Mouse (Mus musculus): ENCODE measurements around the gene Dcst2.

Gene Dcst2

DNA sequence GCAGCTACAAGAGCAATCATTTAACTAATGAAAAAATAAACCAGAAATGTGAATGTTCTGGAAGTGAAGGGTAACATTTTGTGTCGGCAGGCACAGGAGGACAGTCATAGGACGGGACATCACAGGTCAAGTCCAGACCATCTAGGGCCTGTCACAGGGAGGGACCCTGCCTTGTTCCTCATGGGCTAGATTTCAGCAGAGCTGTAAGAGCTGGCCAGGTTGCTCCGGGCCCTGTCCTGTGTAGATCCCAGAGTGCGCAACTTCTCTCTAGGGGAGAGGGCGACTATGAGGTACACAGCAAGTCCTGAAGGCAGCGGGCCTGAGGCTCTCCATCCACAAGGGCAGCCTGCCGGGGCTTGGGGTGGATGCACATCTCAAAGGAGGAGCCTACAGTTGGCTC, at the start of gene Dcst2:
Dcst2 (plus strand) TSS at position 301 of the 400 bp plus-strand sequence.
- no peak for DNase-seq

DNA sequence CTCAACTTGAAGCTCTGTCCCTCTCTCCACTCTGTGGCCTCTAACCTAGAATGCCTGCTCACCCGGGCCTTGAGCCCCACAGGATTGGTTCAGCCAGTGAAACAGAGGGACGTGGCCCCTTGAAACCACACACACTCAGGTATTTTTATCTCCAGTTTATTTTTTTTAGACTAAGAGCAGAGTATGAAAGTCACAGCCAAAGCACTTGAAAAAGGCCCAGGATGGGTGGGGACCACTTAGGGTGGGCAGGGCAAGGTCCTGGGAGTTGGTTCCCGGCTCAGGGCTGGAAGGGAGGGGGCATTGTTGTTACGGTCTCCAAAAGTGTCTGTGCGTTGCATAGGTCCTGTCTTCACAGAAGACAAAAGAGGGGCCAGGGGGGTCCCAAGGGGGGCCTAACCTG, 47.4 kb upstream of the Dcst2 start:
- no peak for DNase-seq

DNA sequence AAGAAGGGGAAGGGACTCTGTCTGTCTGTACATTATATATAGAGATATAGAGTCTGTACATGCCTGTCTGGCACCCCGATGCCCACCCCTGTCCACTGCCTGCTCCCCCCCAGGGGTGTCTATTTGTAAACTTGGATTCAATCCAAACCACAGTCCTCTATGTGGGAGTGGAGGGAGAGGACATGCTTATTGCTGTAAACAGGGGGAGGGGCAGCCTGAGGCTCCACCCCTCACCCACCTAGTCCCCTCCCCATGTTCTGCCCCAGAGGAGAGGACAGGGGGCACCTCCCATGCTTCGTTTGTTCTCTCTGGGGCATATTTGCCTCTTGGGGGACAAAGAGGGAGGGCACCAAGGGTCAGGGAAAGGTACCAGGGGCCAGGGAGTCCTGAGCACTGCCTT, 47.0 kb upstream of the Dcst2 start:
- no peak for DNase-seq

DNA sequence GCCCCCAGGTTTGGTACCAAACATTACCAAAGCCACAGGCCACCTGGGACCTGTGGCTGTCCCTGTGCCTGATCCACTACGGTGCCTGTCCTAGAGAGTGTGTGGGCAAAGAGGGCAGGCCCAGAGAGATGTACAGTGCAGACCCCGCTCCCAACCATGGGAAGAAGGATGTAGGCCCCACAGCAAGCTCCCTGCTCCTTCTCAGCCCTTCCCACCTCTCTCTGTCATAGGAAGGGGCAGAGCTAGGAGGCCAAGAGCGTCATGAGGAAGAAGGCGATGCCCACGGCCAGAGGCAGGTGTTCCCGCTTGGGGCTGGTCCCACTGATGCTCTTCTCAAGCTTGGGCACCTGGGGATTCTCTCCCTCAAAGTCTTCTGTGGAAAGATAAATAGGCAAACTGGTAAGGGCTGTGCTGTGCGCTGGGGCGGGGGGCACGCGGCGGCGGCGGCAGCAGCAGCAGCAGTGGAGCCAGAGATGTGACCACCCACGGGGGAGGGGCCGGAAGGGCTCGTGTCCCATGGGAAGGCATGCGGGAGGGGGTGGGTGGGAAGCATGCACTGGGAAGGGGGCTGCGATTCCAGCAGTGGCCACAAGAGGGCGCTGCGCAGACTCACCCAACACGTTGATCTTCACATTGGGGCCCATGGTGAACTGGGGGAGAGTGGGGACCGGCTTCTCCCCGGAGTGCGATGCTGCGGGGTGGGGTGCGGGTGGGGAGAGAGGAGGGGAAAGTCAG, 46.4 kb upstream of the Dcst2 start:
- DNase-seq, result peak; percentile 75

DNA sequence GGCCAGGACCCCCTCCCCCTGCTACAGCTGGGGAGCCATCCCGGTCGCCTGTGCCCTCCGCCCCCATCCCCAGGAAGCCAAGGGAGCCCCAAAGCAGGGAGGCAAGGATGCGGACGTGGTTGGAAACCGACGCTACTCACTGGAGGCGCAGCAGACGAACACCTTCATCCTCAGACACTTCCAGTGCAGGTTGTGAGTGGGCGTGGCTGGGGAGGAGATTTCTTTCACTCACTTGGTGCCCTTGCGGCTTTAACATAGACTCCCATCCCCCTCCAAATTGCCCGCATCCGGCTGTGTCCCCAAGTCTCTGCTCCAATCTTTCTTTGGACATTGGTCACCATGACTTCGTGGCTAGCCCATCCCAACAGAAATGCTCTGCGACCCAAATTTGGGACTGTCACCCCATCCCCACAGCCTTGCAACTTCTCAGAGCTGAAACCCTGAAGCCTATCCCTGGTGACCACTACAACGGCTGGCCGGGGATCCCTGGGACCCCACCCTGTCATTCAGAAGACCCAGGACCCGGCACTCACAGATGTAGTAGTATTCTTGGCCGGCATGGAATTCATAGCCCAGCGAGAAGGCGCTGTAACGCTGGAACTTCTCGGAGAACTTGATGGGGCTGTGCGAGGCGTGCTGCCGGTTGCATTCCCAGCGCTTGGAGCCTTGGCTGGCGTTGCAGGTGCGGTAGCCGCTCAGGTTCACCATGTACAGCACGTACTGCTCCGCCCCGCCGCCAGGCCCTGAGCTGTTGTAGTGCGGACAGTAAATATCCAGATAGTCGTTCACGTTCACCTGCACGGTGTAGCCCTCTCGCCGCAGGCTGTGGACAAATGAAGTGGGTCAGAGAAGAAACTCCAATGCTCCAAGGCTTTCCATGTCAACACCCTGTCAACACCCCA, 45.6 kb upstream of the Dcst2 start:
- no peak for DNase-seq

DNA sequence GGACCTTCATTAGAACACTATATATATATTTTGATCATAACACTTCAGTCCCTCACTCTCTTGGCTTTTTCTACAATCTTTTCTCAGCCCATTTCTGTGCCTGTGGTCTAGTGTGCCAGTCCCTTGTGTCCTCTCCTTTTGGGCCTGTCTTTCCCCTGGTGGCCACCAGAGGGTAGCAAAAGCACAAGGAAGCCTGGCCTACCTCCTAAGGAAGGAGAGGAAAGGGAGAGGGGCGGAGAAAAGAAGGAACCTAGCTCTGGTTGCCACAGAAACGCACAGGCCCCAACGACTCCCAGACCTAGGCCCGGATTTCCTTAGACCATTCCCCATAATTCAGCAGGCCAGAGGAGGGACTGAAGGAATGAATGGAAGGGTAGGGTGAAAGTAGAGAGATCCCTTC, 44.9 kb upstream of the Dcst2 start:
- DNase-seq, result peak; percentile 86

DNA sequence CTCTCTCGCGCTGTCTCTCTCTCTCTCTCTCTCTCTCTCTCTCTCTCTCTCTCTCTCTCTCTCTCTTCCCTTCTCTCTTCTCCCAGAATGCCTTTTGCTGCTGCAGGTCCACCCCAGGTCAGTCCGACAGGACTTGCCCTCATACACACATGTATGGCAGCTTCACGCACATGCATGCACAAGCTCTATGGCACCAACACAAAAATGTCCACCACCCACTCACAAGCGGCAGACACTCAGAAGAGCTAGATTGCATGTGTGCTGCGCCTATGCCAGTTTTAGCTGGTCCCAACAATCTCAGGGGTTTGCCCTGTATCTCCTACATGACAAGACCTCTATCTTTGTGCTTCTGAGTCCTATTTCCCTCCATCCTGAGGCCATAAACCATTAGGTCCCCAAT, 44.5 kb upstream of the Dcst2 start:
- DNase-seq, result no peak

DNA sequence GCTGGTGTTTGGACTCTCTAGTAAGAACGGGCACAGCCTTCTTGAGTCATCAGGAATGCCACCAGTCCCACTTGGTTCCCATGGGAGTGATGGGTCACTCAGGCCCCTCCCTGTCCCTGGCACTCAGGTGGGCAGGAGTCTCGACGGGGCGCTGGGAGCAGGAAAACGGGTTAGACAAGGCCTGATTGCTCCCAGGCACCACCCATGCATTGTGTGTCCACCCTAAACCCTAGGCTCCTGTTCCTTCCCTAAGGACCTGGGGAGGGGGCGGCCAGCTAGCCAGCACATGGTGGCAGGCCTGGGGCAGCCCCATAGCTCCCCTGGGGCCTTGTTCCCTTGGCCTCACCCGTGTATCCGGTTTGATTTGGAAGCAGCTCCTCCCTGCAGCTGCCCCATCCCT, 43.5 kb upstream of the Dcst2 start:
- DNase-seq, result no peak

DNA sequence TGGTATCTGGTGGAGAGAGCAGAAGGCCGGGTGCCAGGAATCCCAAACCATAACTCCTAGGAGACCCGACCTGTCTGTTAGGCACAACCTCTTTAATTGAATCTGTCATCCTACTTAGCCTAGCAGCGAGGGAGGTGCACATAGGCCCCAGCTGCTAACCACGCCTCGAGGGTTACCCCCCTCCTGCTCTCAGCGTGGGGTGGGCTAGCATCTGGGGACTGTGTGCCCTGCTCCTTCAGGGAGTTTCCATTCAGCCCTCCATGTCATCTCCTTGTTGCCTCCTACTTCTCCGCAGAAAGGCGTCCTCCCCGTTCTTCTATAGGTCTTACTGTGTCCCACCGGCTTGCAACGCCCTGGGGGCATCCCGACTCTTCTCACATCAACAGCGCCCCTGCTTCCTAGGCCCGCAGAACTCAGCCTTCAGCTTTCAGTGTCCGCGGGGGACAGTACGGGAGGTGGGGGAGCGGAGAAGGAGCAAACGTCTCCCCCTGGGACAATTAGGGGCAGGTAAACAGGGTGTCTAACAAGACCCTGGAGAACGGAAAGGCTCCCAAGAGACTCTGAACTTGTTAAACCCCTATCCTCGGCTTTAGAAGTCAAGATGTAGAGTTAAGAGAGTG, 42.7 kb upstream of the Dcst2 start:
- no peak for DNase-seq

DNA sequence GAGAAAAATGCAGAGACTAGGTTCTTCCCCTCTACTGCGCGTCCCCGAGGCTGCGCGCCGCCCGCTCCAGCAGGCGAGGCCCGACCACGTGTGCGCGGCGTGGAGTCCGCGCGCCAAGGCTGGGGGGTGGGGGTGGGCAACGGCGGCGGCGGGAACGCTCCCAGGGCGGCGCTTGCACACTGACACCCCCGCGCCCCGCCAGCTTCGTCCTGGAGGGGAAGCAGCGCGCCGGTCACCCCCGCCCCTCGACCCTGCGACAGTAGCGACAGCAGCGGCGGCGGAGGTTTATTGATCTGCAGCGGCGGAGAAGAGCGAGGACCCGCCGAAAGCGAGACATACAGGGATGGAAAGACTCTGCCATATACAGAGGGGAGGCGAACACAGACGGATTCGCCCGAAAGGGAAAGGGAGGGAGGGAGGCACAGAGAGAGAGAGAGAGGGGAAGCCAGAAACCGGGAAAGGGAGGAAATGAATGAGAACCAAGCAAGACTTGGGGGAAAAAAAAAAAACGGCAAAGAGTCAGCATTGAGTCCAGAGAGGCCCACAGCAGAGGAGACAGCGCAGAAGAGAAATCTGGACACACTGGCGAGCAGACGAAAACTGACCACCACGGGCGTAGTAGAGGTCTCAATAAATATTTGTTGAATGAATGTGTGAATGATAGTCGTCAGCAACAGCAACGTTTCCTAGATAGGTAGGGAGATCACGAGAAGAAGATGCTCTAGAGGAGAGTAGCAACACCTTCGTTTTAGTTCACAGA, 42.0 kb upstream of the Dcst2 start:
- no peak for DNase-seq

DNA sequence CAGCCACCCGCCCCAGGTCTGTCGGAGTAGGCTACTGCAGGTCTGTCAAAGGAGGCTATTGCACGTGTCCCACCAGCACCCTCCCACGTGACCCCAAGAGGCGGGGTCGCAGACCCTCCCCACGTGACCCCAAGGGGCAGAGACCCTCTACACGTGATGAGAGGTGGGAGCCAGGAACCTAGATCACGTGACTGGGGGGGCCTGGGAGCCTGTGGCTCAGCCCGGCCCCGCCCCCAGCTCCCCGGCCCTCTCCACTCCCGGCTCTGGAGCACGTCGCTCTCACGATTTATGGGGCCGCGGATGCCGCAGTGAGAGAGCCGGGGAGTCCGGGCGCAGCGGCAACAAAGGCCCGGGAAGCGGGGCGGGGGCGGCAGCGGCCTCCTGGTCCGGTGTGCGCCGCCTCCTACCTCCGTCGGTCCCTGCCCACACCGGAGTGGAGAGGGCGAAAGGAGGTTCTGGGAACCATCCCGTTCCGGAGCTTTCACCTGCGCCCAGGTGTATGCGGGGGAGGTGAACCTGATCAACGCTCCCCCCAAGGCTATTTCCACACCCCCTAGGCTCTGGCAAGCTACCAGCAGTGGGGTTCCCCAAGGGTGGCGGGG, 41.1 kb upstream of the Dcst2 start:
- peak; percentile 59 for DNase-seq

DNA sequence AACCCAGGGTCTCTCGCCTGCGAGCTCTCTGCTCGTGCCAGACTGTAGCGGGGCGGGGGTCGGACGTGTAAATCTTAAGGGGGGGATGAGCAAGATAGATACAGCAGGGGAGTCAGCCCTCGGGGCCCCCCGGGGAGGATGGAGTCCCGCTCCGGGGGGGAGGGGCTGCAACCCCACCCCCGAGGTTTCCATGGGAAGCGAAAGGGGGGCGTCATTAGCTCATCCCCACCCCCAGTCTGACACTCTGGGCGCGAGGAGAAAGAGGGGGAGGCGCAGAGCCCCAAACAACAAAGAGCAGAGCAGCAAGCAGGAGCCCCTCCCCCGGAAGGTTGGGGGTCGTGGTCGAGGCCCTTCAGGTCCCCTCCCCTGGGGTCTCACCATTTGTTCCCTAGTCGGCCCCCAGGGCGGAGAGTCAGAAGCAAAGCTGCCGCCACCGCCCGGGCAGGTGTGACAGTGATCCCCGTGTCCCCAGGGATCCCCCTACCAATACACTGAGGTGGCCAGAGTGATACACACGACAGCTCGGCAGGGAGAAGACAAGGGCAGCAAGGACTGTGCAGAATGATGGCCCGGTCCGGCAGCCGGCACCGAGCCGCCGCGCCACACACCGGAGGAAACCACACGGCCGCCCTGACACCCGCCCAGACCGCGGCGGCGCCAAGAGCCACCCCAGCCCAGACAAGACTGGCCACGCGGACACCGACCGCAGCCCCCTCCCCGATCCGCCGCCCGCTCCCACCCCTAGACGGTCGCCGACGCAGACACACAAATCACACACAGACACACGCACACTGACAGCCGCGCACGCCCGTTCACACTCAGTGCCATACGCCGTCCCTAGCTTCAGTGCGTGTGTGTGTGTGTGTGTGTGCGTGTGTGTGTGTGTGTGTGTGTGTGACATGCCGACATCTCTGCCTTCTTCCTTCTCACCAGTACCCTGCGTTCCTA, 40.3 kb upstream of the Dcst2 start:
- DNase-seq, result no peak

DNA sequence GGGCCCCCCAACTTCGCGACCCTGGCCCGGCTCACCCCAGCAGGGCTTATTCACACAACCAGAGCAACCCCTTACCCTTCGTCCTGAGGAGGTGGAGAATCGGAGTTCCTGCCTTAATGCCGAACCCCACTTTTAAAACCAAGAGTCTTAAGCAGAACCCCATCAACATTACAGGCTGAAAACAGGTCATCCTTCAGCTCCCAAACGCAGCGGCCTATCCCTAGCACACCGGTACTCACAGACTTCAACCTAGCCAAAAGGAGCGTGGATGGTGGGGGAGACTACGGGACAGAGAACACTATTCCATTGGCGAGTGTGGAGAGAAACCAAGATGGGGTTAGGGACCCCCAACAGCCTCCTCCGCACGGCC, 39.7 kb upstream of the Dcst2 start:
- DNase-seq, result no peak

DNA sequence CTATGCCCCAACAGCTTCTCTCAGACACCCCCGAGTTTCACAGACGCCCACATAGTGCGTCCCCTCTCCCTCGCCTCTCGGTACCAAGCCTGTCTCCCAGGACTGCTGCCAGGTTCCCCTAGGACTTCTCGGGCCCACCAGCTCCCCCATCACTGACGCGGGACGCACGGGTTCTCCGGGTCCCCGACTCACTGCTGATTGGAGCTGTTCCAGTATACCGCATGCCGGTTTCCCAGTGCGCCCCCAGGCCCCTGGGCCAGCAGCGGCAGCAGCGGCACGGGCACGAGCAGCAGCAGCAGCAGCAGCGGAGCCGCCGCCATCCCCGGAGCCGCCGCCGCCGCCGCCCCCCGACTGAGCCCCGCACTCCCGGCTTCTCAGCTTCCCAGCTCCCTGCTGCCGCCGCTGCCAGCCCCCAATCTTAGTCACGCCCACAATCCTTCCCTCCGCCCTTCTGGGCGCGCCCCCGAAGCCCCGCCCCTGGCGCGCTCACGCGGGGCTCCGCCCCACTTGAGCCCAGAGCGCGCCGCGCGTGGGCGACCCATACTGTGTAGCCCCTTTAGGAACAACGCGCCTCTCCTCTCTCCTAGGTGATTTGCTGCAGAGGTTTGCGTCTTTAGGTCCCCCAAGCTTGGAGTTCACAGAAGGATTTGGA, 39.1 kb upstream of the Dcst2 start, which contains the start of gene Efna3:
Efna3 (minus strand) TSS at position 452 of the 652 bp plus-strand sequence.
- DNase-seq, result peak; percentile 90

DNA sequence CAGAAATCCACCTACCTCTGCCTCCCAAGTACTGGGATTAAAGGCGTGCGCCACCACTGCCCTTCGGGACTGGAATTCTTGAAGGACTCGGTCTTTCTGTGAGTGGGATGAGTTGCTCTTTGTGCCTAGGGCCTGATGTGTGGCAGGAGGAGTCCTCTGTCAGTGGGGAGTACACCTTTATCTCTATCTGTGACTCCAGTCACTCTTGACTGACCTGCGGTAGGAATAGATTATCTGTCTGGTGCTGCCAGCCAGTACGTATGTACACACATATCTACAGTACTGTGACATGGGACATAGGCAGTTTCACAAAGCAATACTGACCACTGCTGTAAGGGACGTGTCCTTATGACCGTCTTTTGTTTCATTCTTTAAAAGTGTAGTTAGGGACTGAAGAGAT, 35.9 kb upstream of the Dcst2 start:
- DNase-seq, result no peak

DNA sequence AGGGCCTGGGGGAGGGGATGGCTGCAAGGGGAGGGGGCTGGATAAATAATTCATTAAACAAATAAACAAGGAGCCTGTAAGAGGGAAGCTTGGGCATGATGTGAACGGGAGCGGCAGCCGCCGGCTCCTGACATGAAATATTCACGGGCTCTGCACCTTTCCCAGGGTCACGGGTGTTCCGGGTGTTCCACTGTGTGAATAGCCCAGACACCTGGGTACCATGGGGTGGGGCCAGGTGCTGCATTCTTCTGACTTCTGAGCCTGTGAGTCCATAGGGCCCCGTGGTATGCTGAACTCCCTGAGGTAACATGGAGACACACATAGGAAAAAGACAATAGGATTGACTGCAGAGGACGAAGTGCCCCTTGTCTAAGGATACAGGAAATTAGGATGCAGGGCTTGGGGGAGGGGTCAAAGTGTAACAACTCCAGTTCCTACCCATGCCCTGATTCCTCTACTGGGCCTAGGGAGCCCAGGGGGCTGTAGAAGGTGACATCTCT, 34.4 kb upstream of the Dcst2 start:
- DNase-seq, result no peak

DNA sequence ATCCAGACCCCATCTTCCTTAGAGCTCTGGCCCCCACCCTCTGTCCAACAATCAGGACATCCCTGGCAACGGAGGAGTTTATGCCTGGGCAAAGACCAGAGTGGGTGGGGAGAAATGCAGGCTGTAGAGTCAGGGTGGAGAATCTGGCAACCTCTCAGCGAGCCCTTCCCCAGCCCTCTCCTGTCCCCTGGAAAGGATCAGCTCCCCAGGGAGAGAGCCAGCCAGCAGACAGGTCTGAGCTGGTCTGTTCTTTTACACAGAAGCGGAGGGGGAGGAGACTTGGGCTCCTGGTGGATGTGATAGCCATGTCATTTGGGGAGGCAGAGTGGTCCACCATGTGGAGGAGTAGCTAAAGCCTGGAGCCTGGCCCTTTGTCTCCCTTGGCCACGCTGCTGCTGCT, 33.2 kb upstream of the Dcst2 start:
- DNase-seq, result no peak

DNA sequence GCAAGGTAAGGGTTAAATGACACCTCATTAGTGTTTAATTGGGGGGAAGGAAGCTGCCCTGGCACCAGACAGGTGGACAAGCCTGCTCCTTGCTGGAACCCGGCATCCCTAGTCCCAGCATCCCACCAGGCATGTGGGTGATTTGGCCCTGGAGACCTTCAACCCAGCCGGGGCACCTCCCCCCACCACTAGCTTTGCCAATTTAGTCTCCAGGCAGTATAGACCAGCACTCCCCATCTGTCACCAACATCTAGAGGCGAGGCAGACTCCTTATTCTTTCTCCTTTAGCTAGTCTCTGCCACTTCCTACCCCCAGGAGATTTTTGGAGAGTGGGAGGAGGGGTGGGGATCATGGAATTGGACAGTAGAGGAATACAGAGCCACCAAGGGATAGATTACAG, 31.4 kb upstream of the Dcst2 start:
- no peak for DNase-seq

DNA sequence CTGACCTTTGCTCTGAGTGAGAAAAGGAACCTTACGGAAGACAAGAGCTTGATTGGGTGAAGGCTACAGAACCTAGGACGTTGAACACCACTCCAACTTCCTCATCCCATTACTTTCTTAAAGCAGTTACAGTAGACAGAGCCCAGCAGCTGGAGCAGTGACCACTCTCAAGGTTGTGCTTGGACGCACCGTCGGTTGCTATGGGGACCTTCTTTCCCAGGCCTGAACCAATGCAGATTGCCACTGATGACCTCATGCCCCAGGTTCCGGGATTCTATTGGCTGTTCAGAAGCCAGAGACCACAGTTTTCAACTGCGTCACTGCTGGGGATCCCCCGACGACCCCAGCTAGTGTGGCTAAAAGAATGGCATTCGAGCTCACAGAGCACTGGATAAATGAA, 30.8 kb upstream of the Dcst2 start:
- DNase-seq, result no peak

DNA sequence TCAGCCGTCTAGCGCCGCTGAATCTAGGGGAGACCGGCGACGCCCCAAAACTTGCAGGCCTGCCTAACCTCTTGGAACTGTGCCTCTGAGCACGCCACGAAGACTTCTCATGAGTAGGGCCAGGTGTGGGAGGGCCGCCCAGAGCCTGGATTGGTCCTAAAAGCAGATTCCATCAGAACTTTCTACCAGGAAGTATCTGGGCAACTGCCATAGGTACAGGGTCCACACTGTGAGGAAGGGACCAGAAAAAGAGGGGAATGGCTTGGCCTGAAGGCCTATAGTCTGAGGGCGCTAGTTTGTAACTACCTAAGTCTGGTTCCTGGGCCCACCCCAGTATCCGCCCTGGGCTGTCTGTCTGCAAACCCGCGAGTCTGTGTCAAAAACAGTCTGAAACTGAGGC, 30.2 kb upstream of the Dcst2 start:
- no peak for DNase-seq

DNA sequence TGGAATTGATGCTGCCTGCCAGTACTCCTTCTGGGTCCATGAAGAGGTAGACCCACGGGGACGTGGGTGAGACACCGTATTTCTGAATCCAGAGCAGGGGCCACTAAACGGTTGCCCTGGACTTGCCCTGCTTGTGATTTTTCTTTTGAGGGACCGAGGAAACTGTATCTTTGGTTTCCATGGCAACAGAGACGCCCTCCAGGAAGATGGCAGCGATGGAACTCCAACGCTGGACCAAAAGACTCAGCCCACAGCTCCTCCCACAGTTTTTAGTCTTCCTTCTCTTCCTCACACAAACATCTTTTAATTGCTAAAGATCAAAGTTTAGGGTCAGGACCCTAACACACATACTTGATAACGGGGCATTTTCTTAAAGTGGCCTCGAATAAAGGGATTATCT, 29.8 kb upstream of the Dcst2 start:
- DNase-seq, result no peak
